Mouse (Mus musculus): ENCODE data around the gene Clmn.

- TF ChIP-seq CTCF (IDR thresholded peaks at IDR 0.05; ENCODE audit: low read depth) (no peak), EP300 (optimal IDR thresholded peaks at IDR 0.05) (no peak)
These were observed 142.8 kb downstream of the Clmn start for GRCm38 (mm10) chr12:104722056-104722455.
